Mouse (Mus musculus): ENCODE results near the gene Hsd17b11.
"Not testable (repeated sequence)": the region's sequence is repeated elsewhere in the genome, so short reads cannot be mapped to it uniquely, and the experiment has no call there.

Gene Hsd17b11

DNA sequence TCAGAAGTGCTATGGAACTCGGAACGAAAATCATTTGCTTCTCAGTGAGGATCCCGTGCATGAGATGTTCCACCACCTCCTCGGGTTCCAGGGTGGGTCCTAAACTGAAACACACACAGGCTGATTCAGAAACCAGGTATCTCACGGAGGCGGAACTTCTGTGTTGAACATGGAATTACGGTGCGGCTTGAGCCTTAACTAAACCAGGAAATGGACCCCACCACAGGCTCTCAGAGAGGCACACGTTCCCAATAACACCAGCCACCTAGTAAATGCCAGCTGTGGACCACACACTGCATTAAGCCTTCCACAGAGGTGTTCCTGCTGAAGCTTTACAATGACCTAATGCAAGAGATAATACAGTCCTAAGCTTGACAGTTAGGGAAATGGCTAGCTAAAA lies 28.9 kb downstream of the Hsd17b11 start:
- DNase-seq (ENCODE audit: extremely low spot score, low spot score) = peak; percentile 7

DNA sequence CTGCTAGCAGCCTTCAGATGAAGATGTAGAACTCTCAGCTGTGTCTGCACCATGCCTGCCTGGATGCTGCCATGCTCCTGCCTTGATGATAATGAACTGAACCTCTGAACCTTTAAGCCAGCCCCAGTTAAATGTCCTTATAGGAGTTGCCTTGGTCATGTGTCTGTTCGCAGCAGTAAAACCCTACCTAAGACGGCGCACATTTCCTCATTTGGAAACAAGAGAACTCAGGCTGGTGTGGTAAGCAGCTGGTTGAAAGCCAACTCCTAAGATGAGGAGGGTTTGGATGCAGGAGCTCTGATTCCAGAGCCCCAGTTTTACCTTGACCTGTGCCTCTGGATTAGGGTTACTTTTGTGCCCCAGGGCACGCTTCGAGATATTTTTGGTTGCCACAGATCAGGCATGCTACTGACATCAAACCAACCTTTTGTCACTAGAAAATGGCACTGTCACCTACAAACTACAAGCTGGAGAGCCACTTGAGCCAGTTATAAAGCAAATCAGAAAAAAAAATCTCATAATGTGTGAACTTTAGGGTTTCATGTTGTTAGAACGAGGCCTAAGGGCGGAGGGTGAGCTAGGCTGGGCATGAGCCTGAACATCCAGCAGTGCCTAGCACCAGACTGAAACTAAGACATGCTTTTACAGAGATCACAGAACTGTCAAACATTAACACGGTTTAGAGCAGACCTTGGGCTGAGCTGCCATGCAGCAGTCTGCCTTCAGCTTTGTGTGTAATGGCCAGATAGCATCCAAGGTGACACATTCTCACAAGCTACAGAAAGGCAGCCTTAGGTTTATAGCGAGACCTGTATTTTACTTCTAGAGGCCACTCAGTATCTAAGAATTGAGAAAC lies 40.8 kb downstream of the Hsd17b11 start:
- no peak for DNase-seq (ENCODE audit: extremely low spot score, low spot score)

DNA sequence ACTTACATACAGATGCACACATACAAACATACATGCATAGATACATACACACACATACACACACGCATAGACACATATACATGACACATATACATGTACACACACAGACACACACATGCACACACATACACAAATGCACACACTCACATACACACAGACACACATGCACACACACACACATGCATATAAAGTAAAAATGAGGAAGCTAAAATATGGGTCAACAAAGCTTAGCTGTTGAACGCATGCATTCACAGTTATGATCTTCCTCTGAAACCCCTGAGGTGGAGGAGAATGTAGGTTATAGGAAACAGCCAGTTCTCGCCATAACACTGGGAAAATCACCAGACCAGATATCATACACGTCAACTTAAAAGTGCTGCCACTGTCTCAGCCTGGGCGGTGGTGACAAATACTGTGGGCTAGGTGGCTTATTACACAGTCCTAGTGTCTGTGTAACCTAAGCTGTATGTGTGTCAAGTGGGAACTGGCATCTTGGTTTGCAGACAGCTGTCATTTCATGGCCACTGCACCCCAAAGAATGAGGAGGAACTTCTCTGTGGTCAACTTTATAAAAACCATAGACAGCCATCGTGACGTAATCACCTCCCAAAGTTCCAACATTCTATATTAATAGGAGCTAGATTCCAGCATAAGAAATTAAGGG lies 43.7 kb downstream of the Hsd17b11 start:
- DNase-seq (ENCODE audit: extremely low spot score, low spot score) = no peak

DNA sequence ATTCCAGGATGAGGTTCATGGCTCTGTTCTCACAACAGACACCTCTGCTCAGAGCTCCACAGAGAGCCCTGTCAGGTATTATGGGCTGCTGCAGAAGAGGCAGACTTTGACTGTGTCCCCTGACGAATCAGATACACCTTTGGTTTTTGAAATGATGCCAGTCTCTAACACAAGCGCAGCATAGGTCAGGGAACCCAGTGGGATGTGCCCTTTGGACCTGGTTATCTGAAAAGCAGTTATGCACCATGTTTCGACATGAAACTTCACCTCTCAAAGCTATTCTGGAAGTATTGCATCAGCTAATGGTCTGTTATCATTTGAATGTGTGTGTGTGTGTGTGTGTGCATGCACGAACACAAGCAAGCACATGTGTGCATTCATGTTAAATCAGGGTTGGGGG lies 44.4 kb downstream of the Hsd17b11 start, which contains the start of gene Hsd17b13:
Hsd17b13 (minus strand) TSS at position 114 of the 400 bp plus-strand sequence.
- DNase-seq (ENCODE audit: extremely low spot score, low spot score) = no peak

DNA sequence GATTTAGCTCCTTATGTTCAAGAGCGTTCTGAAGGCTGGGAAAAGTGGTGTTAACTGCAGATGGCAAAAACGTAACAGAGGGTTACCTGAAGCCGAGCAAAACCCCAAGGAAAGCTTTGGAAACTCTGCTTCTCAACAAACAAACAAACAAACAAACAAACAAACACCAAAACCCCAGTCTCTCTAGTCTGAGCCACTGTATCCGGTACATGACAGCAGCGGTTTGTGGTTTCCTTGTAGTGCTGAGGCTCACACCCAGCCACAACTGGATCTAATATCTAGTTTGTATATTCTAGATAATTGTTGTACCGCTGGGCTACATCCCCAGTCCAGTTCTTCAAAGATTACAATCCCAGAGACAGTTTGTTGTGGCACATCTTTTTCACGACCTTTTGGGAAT lies 46.0 kb downstream of the Hsd17b11 start:
- no peak for DNase-seq (ENCODE audit: extremely low spot score, low spot score)

DNA sequence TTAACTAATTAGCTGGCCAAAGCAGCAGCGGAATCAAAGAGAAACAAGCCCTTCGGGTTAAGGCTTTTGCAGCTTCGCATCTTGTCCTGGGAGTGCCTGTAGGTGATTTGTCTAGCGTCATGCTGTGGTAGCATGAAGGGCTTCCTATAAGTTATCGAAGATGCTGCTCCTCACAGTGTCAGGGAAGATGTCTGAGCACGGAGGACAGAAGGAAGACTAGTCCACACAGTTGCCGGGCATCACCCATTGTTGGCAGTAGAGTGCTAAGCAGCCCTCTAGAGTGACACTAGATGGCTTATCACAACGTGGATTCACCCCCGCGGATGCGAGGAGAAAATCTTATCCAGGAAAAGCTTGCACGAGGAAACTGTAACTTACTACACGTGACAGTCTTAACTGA lies 48.9 kb downstream of the Hsd17b11 start:
- DNase-seq (ENCODE audit: extremely low spot score, low spot score) = no peak

DNA sequence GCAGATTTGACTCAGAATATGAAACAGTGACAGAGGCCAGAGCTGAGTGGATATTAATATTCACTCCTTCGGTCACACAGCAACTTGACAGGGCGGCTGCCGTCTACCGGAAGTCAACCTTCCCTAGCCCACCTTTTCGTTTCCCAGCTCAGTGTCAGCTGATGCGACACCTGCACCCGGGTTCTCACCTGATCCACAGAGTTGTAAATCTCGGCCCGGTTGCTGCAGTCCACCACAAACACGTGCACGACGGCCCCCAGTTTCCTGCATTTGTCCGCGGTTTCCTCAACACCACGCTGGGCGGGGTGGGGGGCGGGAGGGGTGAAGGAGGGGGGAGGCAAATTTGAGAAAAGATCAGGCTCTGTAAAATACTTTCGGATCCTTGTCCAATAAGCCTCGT lies 49.3 kb downstream of the Hsd17b11 start:
- DNase-seq (ENCODE audit: extremely low spot score, low spot score) = no peak

DNA sequence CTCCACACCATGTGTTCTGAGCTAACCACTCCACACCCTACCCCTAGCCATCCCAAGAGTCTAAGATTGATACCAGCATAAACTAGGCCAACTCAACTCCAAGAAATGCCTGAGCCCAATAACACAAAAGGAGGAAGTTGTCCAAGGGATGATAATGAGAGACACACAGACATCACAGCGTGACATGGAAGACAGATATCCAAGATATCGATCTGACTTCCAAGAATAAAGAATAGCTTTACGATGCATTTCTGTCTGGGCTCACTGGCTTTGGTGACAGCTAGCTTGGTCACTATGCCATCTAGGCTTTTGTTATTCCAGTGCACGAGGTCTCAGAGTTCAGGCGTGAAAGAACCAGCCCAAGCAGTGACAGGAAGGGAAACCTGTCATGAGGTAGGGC lies 50.7 kb downstream of the Hsd17b11 start:
- DNase-seq (ENCODE audit: extremely low spot score, low spot score) = no peak

DNA sequence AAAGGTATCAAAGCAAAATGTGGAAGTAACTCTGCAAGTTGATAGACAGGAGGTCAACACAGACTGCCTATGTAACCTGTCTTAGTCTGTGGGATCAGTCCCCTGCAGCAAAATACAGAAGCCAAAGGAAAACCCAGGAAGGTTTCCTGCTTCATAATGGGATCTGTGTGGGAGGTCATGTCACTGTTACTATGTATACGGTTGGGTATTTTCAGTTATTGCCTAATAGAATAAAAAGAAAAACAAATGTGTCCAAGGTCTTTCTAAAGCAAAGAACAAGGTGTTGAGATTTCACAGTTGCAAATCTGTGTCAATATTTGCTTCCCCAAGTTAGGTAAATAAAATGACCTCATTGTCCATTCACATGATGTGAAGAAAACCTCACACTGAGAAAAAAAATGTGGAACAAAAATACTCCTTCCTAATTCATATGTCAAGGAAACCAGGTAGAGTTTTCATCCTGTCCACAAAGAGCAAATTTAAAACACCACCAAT lies 58.7 kb downstream of the Hsd17b11 start:
- no peak for DNase-seq (ENCODE audit: extremely low spot score, low spot score)

DNA sequence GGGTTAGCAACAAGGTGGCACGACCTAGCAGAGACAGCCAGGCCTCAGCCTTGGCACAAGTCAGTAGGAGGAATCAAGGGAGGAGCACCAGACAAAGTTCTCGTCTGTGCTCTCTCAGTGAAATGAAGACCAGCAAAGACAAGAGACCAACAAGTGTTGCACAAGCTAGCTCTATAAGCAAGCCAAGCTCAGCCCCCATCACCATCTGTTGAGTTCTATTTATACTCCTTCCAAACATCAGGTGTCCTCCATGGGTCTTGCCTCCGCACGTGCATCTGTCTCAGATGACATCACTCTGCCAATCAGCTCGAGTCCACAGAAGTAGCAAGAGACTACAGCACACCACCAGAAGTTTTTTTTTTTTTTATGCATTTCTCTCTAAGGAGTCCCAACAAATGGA lies 67.1 kb downstream of the Hsd17b11 start:
- DNase-seq (ENCODE audit: extremely low spot score, low spot score) = no peak

DNA sequence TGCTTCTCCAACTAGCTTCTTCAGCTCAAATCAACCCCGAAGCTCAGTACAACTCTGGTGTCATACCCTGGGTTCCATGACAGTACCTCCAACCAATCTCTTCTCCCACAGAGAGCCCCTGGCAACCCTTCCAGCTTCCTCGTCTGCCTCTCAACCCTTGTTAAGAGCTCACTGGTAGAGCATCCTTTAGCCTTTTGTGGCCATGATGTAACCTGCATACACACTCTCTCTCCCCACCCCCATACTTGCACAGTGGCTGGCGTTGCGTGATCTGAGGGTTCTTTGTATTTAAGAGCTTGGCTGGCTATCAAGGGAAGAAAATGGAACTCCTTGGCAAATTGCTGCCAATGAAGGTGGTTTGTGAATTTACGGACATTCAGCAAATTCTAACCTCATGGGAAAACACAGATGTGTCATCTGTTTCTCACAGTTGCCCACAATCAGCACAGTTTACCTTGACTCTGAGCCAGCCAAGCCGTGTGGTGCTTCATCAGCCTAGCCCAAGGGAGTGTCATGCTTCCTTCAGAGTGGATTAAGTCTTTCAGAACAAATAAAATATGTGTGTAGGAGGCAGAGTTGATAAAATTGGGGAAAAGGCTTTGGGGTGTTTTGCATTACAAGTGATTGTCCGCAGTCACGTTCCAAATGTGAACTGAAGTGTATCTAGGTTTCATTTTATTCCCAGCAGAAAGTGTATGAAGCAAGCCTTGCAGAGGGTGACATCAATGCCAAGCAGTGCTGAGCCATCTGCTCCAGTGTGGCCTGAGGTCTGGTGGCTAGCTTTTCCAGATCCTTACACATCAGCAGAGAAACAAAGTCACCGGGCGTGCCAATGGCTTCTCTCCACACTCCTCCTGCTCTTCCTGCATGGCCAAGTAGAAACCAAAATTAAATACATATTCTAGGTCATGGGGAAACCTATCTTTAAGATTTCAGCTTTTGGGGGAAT lies 68.3 kb downstream of the Hsd17b11 start:
- no peak for DNase-seq (ENCODE audit: extremely low spot score, low spot score)

DNA sequence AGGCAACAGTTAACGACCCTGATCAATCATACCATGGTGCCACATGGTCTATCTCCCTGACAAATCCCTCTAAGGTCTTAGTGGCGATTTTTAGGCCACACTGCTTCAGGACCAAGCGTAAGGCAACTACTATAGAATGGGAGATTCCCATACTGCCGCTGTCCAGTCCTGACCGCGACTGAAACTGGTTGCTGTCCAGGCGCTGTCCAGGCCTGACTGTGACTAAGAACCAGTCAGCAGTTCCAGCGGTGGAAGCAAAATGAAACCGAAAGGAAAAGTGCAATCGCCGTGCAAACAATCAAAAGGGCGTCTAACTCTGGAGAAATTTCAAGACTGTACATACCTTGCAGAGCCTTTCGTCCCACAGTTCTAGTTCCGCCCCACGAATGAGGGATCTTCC lies 71.6 kb downstream of the Hsd17b11 start:
- DNase-seq (ENCODE audit: extremely low spot score, low spot score) = not testable (repeated sequence)

DNA sequence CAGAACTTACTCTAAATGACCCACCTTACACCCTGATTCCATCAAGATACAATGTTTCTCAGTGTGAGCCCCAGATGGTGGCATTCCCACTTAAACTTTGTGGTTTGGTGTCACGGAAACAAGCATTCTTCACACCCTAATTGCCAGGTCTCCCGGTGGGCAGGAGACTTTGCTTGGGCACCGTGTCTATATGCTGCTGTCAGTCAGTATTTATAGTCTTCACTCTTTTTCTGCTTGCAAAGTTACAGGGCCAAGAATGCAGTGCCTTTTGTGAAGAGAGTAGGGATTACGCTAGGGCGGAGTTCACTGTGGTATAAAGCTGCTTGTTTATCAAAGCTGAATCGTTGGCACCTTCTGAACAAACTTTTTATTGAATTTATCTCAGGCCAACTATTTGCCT lies 78.5 kb downstream of the Hsd17b11 start:
- DNase-seq (ENCODE audit: extremely low spot score, low spot score) = no peak

DNA sequence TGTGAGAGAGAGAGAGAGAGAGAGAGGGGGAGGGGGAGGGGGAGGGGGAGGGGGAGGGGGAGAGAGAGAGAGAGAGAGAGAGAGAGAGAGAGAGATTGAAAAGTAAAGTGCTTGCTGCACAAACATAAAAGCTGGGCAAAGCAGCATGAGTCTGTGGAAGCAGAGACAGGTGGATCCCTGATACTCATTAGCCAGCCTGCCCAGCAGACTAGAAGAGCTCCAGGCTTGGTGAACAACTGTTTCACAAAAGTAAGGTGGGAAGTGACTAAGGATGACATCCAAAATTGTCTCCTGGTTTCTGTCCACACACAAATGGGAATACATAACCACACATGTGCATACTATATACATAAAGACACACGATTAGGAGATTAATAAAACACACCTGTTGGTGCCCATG lies 81.9 kb downstream of the Hsd17b11 start:
- no peak for DNase-seq (ENCODE audit: extremely low spot score, low spot score)

Measured in neural tube, embryonic 10.5 days (tissue).